Mouse (Mus musculus) Patski (cell line): ENCODE results near the gene Nup107. TPM values are rescaled to one million over a fixed set of nuclear protein-coding genes. Genes with fewer than 3 reads are reported as not detected.

Source experiments
- ATAC-seq: fragments of 100-300 bp; one replicate; pipeline ENCODE4 v1.8.0; 2021
- CTCF ChIA-PET: fragments of 350-600 bp; sonication (Branson Sonifier 250); formaldehyde crosslinking; loops from one replicate; lab custom pipeline; 2022; ENCODE audit warnings: inconsistent platforms; lab: Charles Lee
- POLR2A ChIA-PET: fragments of 350-600 bp; sonication (Branson Sonifier 250); formaldehyde crosslinking; loops from one replicate; lab custom pipeline; 2022; ENCODE audit warnings: antibody characterized with exemption, inconsistent platforms; lab: Charles Lee
- DNase-seq: peaks from one replicate; pipeline ENCODE4 v3.0.0-alpha.2; 2011; ENCODE audit warnings: low read depth, low spot score
- H3K27me3 ChIP-seq: fragments of 371-371 bp; one replicate; pipeline ENCODE4 v1.5.1; 2021
- CTCF ChIP-seq: fragments of 100-300 bp; IDR thresholded peaks from one replicate; pipeline ENCODE4 v1.5.1; 2021
- in situ Hi-C: fragments of 300-500 bp; cut with MboI; formaldehyde crosslinking; loops from 3 replicates; pipeline ENCODE4 v1.11.1; 2018; ENCODE audit warnings: low pct_unique_long_range_greater_than_20kb, mixed read lengths
- polyA plus RNA-seq: library from polyadenylated mRNA; unstranded; gene quantifications from one replicate; pipeline ENCODE4 v1.2.3, GENCODE M21; 2021

Nup107 gene
- polyA plus RNA-seq, 1 experiment from 2014 or later: 22.6 TPM

- CTCF ChIA-PET: no interaction called here
- ATAC-seq (no peak), DNase-seq (no peak)
- in situ Hi-C loops: no loop called here
- H3K27me3 ChIP-seq: no peaks in the 10 kb centered on the region
- TF ChIP-seq CTCF: no peak
- POLR2A ChIA-PET: interaction anchor here (0.7 kb wide), 1 partner anchor 11 kb away, joined by 3 read pairs; no protein-coding TSS in a partner anchor
Observed at GRCm38 (mm10) chr10:117712871-117713270, 79.6 kb downstream of the Nup107 start.

GRCm38 (mm10) chr10:117712191-117712754, 80.2 kb downstream of the Nup107 start:
- ChIA-PET POLR2A (interaction anchor here (0.6 kb wide), 1 partner anchor 27 kb away, joined by 3 read pairs; no protein-coding TSS in a partner anchor), CTCF (no interaction called here)
- ATAC-seq (no peak), DNase-seq (no peak)
- in situ Hi-C loops: no loop called here
- no peak for TF ChIP-seq CTCF
- H3K27me3 ChIP-seq: no peaks in the 10 kb centered on the region

GRCm38 (mm10) chr10:117711408-117711807, 81.1 kb downstream of the Nup107 start:
- ATAC-seq (no peak), DNase-seq (no peak)
- POLR2A ChIA-PET: interaction anchor here (0.6 to 2.1 kb wide), 2 partner anchors 10 to 190 kb away, joined by 5 to 8 read pairs; no protein-coding TSS in a partner anchor
- CTCF ChIA-PET: interaction anchor here (1.2 kb wide), 1 partner anchor 32 kb away, joined by 3 read pairs; no protein-coding TSS in a partner anchor
- no peaks in the 10 kb centered on the region for H3K27me3 ChIP-seq
- TF ChIP-seq CTCF: no peak
- in situ Hi-C loops: no loop called here

- POLR2A ChIA-PET: interaction anchor here (0.6 to 2.1 kb wide), 3 partner anchors 8 to 190 kb away, joined by 4 to 8 read pairs (median 5); no protein-coding TSS in a partner anchor
- H3K27me3 ChIP-seq: no peaks in the 10 kb centered on the region
- ATAC-seq (peak; percentile 90), DNase-seq (peak; percentile 78)
- CTCF ChIA-PET: interaction anchor here (1.2 to 1.6 kb wide), 2 partner anchors 11 to 33 kb away, joined by 3 to 6 read pairs; no protein-coding TSS in a partner anchor
- peak; percentile 100 for TF ChIP-seq CTCF
- in situ Hi-C loops: no loop called here
Observed at GRCm38 (mm10) chr10:117710604-117711141, 81.8 kb downstream of the Nup107 start, which contains the start of gene Mdm2. TSS of gene Mdm2 (minus strand) at chr10:117710758.

GRCm38 (mm10) chr10:117709930-117710603, 82.4 kb downstream of the Nup107 start:
- CTCF ChIA-PET: interaction anchor here (1.0 to 1.6 kb wide), 7 partner anchors 9 to 34 kb away, joined by 3 to 6 read pairs (median 3); no protein-coding TSS in a partner anchor
- peak; percentile 81 for ATAC-seq
- H3K27me3 ChIP-seq: no peaks in the 10 kb centered on the region
- DNase-seq: no peak
- in situ Hi-C loops: no loop called here
- TF ChIP-seq CTCF: no peak
- POLR2A ChIA-PET: interaction anchor here (1.1 to 2.1 kb wide), 2 partner anchors 9 kb away, joined by 4 to 8 read pairs; no protein-coding TSS in a partner anchor

DNA sequence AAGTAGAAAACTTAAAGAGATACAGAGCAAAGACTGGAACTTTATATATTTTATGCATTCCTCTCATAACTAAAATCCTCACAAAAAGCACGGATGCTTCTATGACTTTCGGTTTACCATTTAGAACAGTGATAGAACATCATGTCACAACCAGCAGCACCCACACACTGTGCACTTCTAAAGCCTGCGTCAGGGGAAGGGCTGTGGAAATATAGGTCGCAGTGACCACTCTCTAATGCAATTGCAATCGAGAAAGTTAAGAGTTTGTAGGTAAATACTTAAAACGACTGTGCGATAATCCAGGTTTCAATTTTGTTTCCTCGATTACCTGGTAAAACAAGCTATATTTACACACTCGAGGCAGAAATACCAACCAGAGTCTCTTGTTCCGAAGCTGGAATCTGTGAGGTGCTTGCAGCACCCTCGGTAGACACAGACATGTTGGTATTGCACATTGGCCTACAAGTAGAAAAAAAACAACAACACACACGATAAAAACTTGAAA, 83.1 kb downstream of the Nup107 start:
- ATAC-seq: no peak
- CTCF ChIA-PET: interaction anchor here (1.0 to 1.6 kb wide), 6 partner anchors 8 to 29 kb away, joined by 3 to 6 read pairs (median 4); no protein-coding TSS in a partner anchor
- no peak for DNase-seq
- POLR2A ChIA-PET: interaction anchor here (1.1 to 2.1 kb wide), 2 partner anchors 8 to 9 kb away, joined by 4 to 8 read pairs; no protein-coding TSS in a partner anchor
- no peak for TF ChIP-seq CTCF
- in situ Hi-C loops: no loop called here
- no peaks in the 10 kb centered on the region for H3K27me3 ChIP-seq

- ATAC-seq: no peak
- no peaks in the 10 kb centered on the region for H3K27me3 ChIP-seq
- no peak for TF ChIP-seq CTCF
- ChIA-PET CTCF (interaction anchor here (1.1 to 1.6 kb wide), 3 partner anchors 10 to 29 kb away, joined by 3 to 6 read pairs (median 3); no protein-coding TSS in a partner anchor), POLR2A (no interaction called here)
- in situ Hi-C loops: no loop called here
- no peak for DNase-seq
Observed at GRCm38 (mm10) chr10:117708856-117709255, 83.6 kb downstream of the Nup107 start.

GRCm38 (mm10) chr10:117708376-117708775, 84.1 kb downstream of the Nup107 start:
- CTCF ChIA-PET: no interaction called here
- no peak for DNase-seq
- H3K27me3 ChIP-seq: no peaks in the 10 kb centered on the region
- no peak for TF ChIP-seq CTCF
- POLR2A ChIA-PET: no interaction called here
- ATAC-seq: no peak
- in situ Hi-C loops: no loop called here

DNA sequence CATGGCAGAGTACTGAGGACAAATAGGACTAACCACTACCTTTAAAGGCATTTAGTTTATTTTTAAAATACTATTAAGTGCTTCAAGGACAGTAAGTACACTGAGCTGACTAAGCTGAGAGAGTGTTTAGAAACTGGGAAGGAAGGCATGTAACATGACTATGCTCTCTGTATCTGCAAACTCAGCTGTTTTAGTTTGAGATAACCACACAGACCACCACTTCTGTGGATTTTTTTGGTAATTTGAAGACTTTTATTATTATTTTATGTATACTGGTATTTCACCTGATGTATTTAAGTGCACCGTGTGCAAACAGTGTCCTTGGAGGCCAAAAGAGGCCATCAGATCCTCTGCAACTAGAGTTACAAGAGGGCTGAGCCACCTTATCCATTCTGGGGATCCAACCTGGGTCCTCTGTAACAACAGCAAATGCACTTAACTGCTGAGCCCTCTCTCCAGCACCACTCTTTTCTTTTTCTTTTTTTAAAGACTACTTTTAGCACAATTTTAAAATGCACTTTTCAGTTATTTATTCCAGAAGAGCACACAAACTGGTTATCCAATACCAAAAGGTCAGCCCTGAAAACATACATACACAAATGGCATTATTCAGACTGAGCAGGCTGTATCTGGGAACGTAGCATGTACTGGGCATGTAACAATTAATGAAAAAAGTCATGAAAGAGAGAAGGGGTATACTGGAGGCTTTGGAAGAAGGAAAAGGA, 85.2 kb downstream of the Nup107 start:
- POLR2A ChIA-PET: no interaction called here
- no peak for DNase-seq
- in situ Hi-C loops: no loop called here
- CTCF ChIA-PET: interaction anchor here (1.2 kb wide), 1 partner anchor 12 kb away, joined by 3 read pairs; no protein-coding TSS in a partner anchor
- no peak for ATAC-seq
- no peak for TF ChIP-seq CTCF
- no peaks in the 10 kb centered on the region for H3K27me3 ChIP-seq

GRCm38 (mm10) chr10:117706440-117706839, 86.1 kb downstream of the Nup107 start:
- in situ Hi-C loops: no loop called here
- CTCF ChIA-PET: interaction anchor here (1.2 kb wide), 1 partner anchor 13 kb away, joined by 3 read pairs; no protein-coding TSS in a partner anchor
- no peak for DNase-seq

More at GRCm38 (mm10) chr10:117706440-117706839, 86.1 kb downstream of the Nup107 start:
- no peak for ATAC-seq
- H3K27me3 ChIP-seq: no peaks in the 10 kb centered on the region
- TF ChIP-seq CTCF: no peak
- POLR2A ChIA-PET: no interaction called here
